15 mouse cellular contexts compared by ENCODE assay signal in genomic region chr19:28302831-28303242, GRCm38 (mm10).
A peak's percentile ranks its signal among the peaks of the same experiment; 100 is the strongest.
DNase-seq lines count a peak whose midpoint lies in the region; ATAC-seq lines count a peak whose summit lies in the region.
"Had no signal": no experiment of that assay in that cellular context is flagged by ENCODE, and none has a peak within 500 bp of the region (broad histone marks: within the 10 kb centered on the region; RNA-seq: fewer than 3 reads in every experiment).

No protein-coding gene starts in this region.

- peak; percentile 92 for DNase-seq in midbrain, embryonic 11.5 days (ENCODE audit: low spot score, missing footprints)
- DNase-seq in embryo, embryonic 9.5 days (ENCODE audit: extremely low spot score): peak; percentile 55
- peak; percentile 45 for DNase-seq in neural tube, embryonic 11.5 days (ENCODE audit: low spot score)
- DNase-seq in testis, postnatal 10 days (ENCODE audit: low spot score): no peak
- no peak for DNase-seq in left cerebral cortex, adult 9 months (ENCODE audit: low spot score in 2 of 2)
- DNase-seq: cerebellum, adult 8-10 months; gastrocnemius, postnatal 14 days; kidney, adult 18-20 months; kidney, postnatal 10 days; lung, adult 18-20 months; lung, postnatal 14 days had no signal

- H3K9me3 ChIP-seq in midbrain, embryonic 11.5 days (ENCODE audit: control insufficient read depth, low read length): no peaks in the 10 kb centered on the region
- H3K9me3 ChIP-seq in midbrain, embryonic 15.5 days: no peaks in the 10 kb centered on the region
- no peaks in the 10 kb centered on the region for H3K9me3 ChIP-seq in hindbrain, embryonic 15.5 days
- no peaks in the 10 kb centered on the region for H3K9me3 ChIP-seq in neural tube, embryonic 11.5 days (ENCODE audit: control insufficient read depth, low read length)

- peaks cover 25% of the 10 kb centered on the region for H3K4me1 ChIP-seq in midbrain, embryonic 11.5 days (ENCODE audit: control insufficient read depth, insufficient read depth, low read length)
- H3K4me1 ChIP-seq in midbrain, embryonic 15.5 days: peaks cover 18% of the 10 kb centered on the region
- H3K4me1 ChIP-seq in hindbrain, embryonic 15.5 days (replicated peaks): peaks cover 22% of the 10 kb centered on the region
- peaks cover 24% of the 10 kb centered on the region; the same call in 1 of the 2 replicates for H3K4me1 ChIP-seq in neural tube, embryonic 11.5 days (ENCODE audit: control insufficient read depth, insufficient read depth, low read length)

- ATAC-seq in midbrain, embryonic 11.5 days (ENCODE audit: low FRiP score): peak; percentile 87
- ATAC-seq in midbrain, embryonic 15.5 days (replicated peaks): no peak
- peak; percentile 33; the same call in 1 of the 2 replicates for ATAC-seq in hindbrain, embryonic 15.5 days (ENCODE audit: low FRiP score, low read depth)
- ATAC-seq in neural tube, embryonic 11.5 days (ENCODE audit: insufficient read depth, low FRiP score, low TSS enrichment): no peak

- H3K4me2 ChIP-seq in midbrain, embryonic 11.5 days: no peak overlapping the region
- no peak overlapping the region for H3K4me2 ChIP-seq in midbrain, embryonic 15.5 days
- H3K4me2 ChIP-seq in hindbrain, embryonic 15.5 days: no peak overlapping the region
- H3K4me2 ChIP-seq in neural tube, embryonic 11.5 days (ENCODE audit: low read depth): no peak overlapping the region
- H3K4me2 ChIP-seq: liver, embryonic 11.5 days had no signal

- H3K36me3 ChIP-seq in midbrain, embryonic 11.5 days (ENCODE audit: control insufficient read depth, insufficient read depth, low read length): no peaks in the 10 kb centered on the region
- no peaks in the 10 kb centered on the region for H3K36me3 ChIP-seq in midbrain, embryonic 15.5 days (replicated peaks)
- no peaks in the 10 kb centered on the region for H3K36me3 ChIP-seq in hindbrain, embryonic 15.5 days
- no peaks in the 10 kb centered on the region for H3K36me3 ChIP-seq in neural tube, embryonic 11.5 days (ENCODE audit: control insufficient read depth, insufficient read depth, low read length)

- peaks cover 8% of the 10 kb centered on the region; the same call in 1 of the 2 replicates for H3K27me3 ChIP-seq in midbrain, embryonic 11.5 days (ENCODE audit: control insufficient read depth, insufficient read depth, low read length)
- 0 out of 2 replicates have a peak, but pooled peaks cover 5% of the 10 kb centered on the region for H3K27me3 ChIP-seq in midbrain, embryonic 15.5 days (replicated peaks)
- no peaks in the 10 kb centered on the region for H3K27me3 ChIP-seq in hindbrain, embryonic 15.5 days
- no peaks in the 10 kb centered on the region for H3K27me3 ChIP-seq in neural tube, embryonic 11.5 days (ENCODE audit: control insufficient read depth, insufficient read depth, low read length)

- 11% methylated on average over 2 of the region's 2 CpGs for WGBS in midbrain, embryonic 11.5 days
- 10% methylated on average over 2 of the region's 2 CpGs for WGBS in midbrain, embryonic 15.5 days
- WGBS in hindbrain, embryonic 15.5 days: 9% methylated on average over 2 of the region's 2 CpGs
- 21% methylated on average over 2 of the region's 2 CpGs for WGBS in neural tube, embryonic 11.5 days

- no peak overlapping the region for H3K9ac ChIP-seq in midbrain, embryonic 11.5 days (ENCODE audit: low read length)
- H3K9ac ChIP-seq in midbrain, embryonic 15.5 days: no peak overlapping the region
- no peak overlapping the region for H3K9ac ChIP-seq in hindbrain, embryonic 15.5 days
- H3K9ac ChIP-seq in neural tube, embryonic 11.5 days (ENCODE audit: low read length): no peak overlapping the region

- H3K27ac ChIP-seq in midbrain, embryonic 11.5 days (ENCODE audit: low read depth, low read length): no peak overlapping the region
- no peak overlapping the region for H3K27ac ChIP-seq in midbrain, embryonic 15.5 days
- H3K27ac ChIP-seq in hindbrain, embryonic 15.5 days (replicated peaks): no peak overlapping the region
- H3K27ac ChIP-seq in neural tube, embryonic 11.5 days (ENCODE audit: low read depth, low read length): no peak overlapping the region

- H3K4me3 ChIP-seq in midbrain, embryonic 11.5 days (ENCODE audit: low read depth, low read length): no peak overlapping the region
- no peak overlapping the region for H3K4me3 ChIP-seq in midbrain, embryonic 15.5 days
- H3K4me3 ChIP-seq in hindbrain, embryonic 15.5 days: no peak overlapping the region
- no peak overlapping the region for H3K4me3 ChIP-seq in neural tube, embryonic 11.5 days (ENCODE audit: low read depth, low read length)
- H3K4me3 ChIP-seq: myocyte had no signal

Comparison
In these comparisons a context has a peak if more than half of its experiments do, and no peak if none do; other contexts are left out.
1. ATAC-seq: peak in midbrain, embryonic 11.5 days (single experiment) and hindbrain, embryonic 15.5 days (single experiment); none in midbrain, embryonic 15.5 days (single experiment) and neural tube, embryonic 11.5 days (single experiment).
2. DNase-seq: peak in midbrain, embryonic 11.5 days (single experiment), embryo, embryonic 9.5 days (single experiment) and neural tube, embryonic 11.5 days (single experiment); none in testis, postnatal 10 days (single experiment) and left cerebral cortex, adult 9 months (0 of 2).